ENCODE assay signal across 9 mouse cellular contexts in genomic region chr2:92742025-92742424, GRCm38 (mm10).
DNase-seq lines count a peak whose midpoint lies in the region; ATAC-seq and TF ChIP-seq lines count a peak whose summit lies in the region.
"Had no signal": no experiment of that assay in that cellular context is flagged by ENCODE, and none has a peak within 500 bp of the region (broad histone marks: within the 10 kb centered on the region; RNA-seq: fewer than 3 reads in every experiment).

No protein-coding gene starts in this region.

- no peaks in the 10 kb centered on the region for H3K36me3 ChIP-seq in midbrain, embryonic 14.5 days (ENCODE audit: control insufficient read depth, insufficient read depth, low read length)

- DNase-seq in adipocyte (ENCODE audit: low spot score), result peak; percentile 88
- peak; percentile 88 for DNase-seq in gastrocnemius, adult 18-20 months (ENCODE audit: low spot score)
- peak; percentile 90 for DNase-seq in kidney, adult 11 months
- DNase-seq in lung, adult 2 months, result peak; percentile 81
- no peak for DNase-seq in cerebellum, postnatal 14 days
- DNase-seq in layer of hippocampus, adult 11-12 months (ENCODE audit: low spot score), result no peak
- no peak for DNase-seq in midbrain, embryonic 14.5 days
- no peak for DNase-seq in B cell, adult 2 months

- no peak for ATAC-seq in midbrain, embryonic 14.5 days (ENCODE audit: low FRiP score, low TSS enrichment)

- 12% methylated on average over 5 of the region's 5 CpGs for WGBS in lung, adult 2 months
- WGBS in midbrain, embryonic 14.5 days, result 80% methylated on average over 5 of the region's 5 CpGs

- TF ChIP-seq POLR2A in lung, adult 2 months (IDR thresholded peaks at IDR 0.05; ENCODE audit: borderline replicate concordance, extremely low read depth, low read depth, low read length), result peak; percentile 39; the same call in 1 of the 2 replicates

- no peak overlapping the region for H3K4me3 ChIP-seq in lung, adult 2 months (replicated peaks; ENCODE audit: extremely low read depth, low read depth, low read length)
- H3K4me3 ChIP-seq in midbrain, embryonic 14.5 days (replicated peaks; ENCODE audit: low read depth, low read length), result no peak overlapping the region
- H3K4me3 ChIP-seq: megakaryocyte, embryonic 14.5 days had no signal

- peaks cover 6% of the 10 kb centered on the region for H3K4me1 ChIP-seq in lung, adult 2 months (ENCODE audit: control insufficient read depth, insufficient read depth, low read length)
- peaks cover 3% of the 10 kb centered on the region; the same call in 1 of the 2 replicates for H3K4me1 ChIP-seq in midbrain, embryonic 14.5 days (ENCODE audit: control insufficient read depth, insufficient read depth, low read length)

- no peaks in the 10 kb centered on the region for H3K27me3 ChIP-seq in midbrain, embryonic 14.5 days (ENCODE audit: control insufficient read depth, insufficient read depth, low read length)

- no peak overlapping the region for H3K4me2 ChIP-seq in midbrain, embryonic 14.5 days (ENCODE audit: low read length)

- TF ChIP-seq CTCF in lung, adult 2 months (IDR thresholded peaks at IDR 0.05; ENCODE audit: insufficient read depth, low read length), result no peak

- no peaks in the 10 kb centered on the region for H3K9me3 ChIP-seq in midbrain, embryonic 14.5 days (ENCODE audit: control insufficient read depth, low read length)
- H3K9me3 ChIP-seq: megakaryocyte, embryonic 14.5 days had no signal

- H3K9ac ChIP-seq in midbrain, embryonic 14.5 days (replicated peaks; ENCODE audit: low read length), result no peak overlapping the region

- no peak overlapping the region for H3K27ac ChIP-seq in midbrain, embryonic 14.5 days (replicated peaks; ENCODE audit: low read depth, low read length)

Comparison
In these comparisons a context has a peak if more than half of its experiments do, and no peak if none do; other contexts are left out.
1. DNase-seq: peak in adipocyte (single experiment), gastrocnemius, adult 18-20 months (single experiment), kidney, adult 11 months (single experiment) and lung, adult 2 months (single experiment); none in cerebellum, postnatal 14 days (0 of 2), layer of hippocampus, adult 11-12 months (single experiment), midbrain, embryonic 14.5 days (single experiment) and B cell, adult 2 months (0 of 2).